Mouse (Mus musculus) myocyte (in vitro differentiated cells): ENCODE measurements at regions not wholly inside any gene's neighbourhood (a gene's known extent, or its start where the extent isn't known, plus 50 kb on each side); places are given as distances from the start of the nearest gene placed in this dataset.

Source experiments
- H3K27me3 ChIP-seq: one replicate; pipeline ENCODE4 v1.6.1; 2011; ENCODE audit not compliant: control insufficient read depth, insufficient read depth, insufficient read length
- H3K36me3 ChIP-seq: one replicate; pipeline ENCODE4 v1.6.1; 2011; ENCODE audit not compliant: control insufficient read depth, insufficient read depth
- H3K4me2 ChIP-seq: one replicate; pipeline ENCODE4 v1.6.1; 2011; ENCODE audit warnings: low read depth, control low read depth
- H3K4me3 ChIP-seq: one replicate; pipeline ENCODE4 v1.5.1; 2011; ENCODE audit warnings: mild to moderate bottlenecking, control low read depth, moderate library complexity
- H3K79me2 ChIP-seq: one replicate; pipeline ENCODE4 v1.6.1; 2011; ENCODE audit not compliant: control insufficient read depth, insufficient read depth
- H3ac ChIP-seq: one replicate; pipeline ENCODE4 v1.6.1; 2011; ENCODE audit not compliant: control insufficient read depth, insufficient read length
- CEBPB ChIP-seq: IDR thresholded peaks from 2 replicates; pipeline ENCODE4 v1.6.1; 2011; ENCODE audit warnings: mild to moderate bottlenecking, moderate library complexity; ENCODE audit not compliant: poor library complexity, insufficient read depth, severe bottlenecking
- E2F4 ChIP-seq: IDR thresholded peaks from one replicate; pipeline ENCODE4 v1.6.1; 2011; ENCODE audit warnings: mild to moderate bottlenecking, control low read depth, moderate library complexity; ENCODE audit not compliant: insufficient read depth
- MAX ChIP-seq: IDR thresholded peaks from one replicate; pipeline ENCODE4 v1.6.1; 2011; ENCODE audit warnings: low read depth, mild to moderate bottlenecking, control low read depth
- MYOD1 ChIP-seq, 3 experiments: IDR thresholded peaks; one replicate each; pipeline ENCODE4 v1.6.1; 2011; ENCODE audit warnings: control low read depth in 2 of 3, low read depth in 2 of 3, mild to moderate bottlenecking in 2 of 3, moderate library complexity in 1 of 3; ENCODE audit not compliant: insufficient read length in 2 of 3, control insufficient read depth in 1 of 3
- MYOG ChIP-seq, 3 experiments: IDR thresholded peaks; one replicate each; pipeline ENCODE4 v1.6.1; 2011; ENCODE audit warnings: control low read depth in 2 of 3, low read depth in 2 of 3, mild to moderate bottlenecking in 2 of 3; ENCODE audit not compliant: insufficient read length in 2 of 3, control insufficient read depth in 1 of 3, insufficient read depth in 1 of 3
- POLR2A ChIP-seq: IDR thresholded peaks from one replicate; pipeline ENCODE4 v1.6.1; 2011; ENCODE audit warnings: low read depth, mild to moderate bottlenecking, control low read depth, moderate library complexity; ENCODE audit not compliant: insufficient read length
- POLR2AphosphoS2 ChIP-seq: IDR thresholded peaks from one replicate; pipeline ENCODE4 v1.6.1; 2011; ENCODE audit warnings: low read depth, control low read depth; ENCODE audit not compliant: insufficient read length
- REST ChIP-seq: IDR thresholded peaks from one replicate; pipeline ENCODE4 v1.6.1; 2011; ENCODE audit warnings: mild to moderate bottlenecking, control low read depth, moderate library complexity; ENCODE audit not compliant: insufficient read depth, insufficient read length
- SRF ChIP-seq: IDR thresholded peaks from one replicate; pipeline ENCODE4 v1.6.1; 2011; ENCODE audit warnings: low read depth; ENCODE audit not compliant: control insufficient read depth, insufficient read length
- TCF12 ChIP-seq: IDR thresholded peaks from one replicate; pipeline ENCODE4 v1.6.1; 2011; ENCODE audit warnings: mild to moderate bottlenecking, control low read depth; ENCODE audit not compliant: poor library complexity, insufficient read depth, severe bottlenecking
- TCF3 ChIP-seq: IDR thresholded peaks from one replicate; pipeline ENCODE4 v1.6.1; 2011; ENCODE audit warnings: low read depth, control low read depth; ENCODE audit not compliant: insufficient read length
- USF1 ChIP-seq: IDR thresholded peaks from one replicate; pipeline ENCODE4 v1.6.1; 2011; ENCODE audit warnings: low read depth, mild to moderate bottlenecking, control low read depth, moderate library complexity

DNA sequence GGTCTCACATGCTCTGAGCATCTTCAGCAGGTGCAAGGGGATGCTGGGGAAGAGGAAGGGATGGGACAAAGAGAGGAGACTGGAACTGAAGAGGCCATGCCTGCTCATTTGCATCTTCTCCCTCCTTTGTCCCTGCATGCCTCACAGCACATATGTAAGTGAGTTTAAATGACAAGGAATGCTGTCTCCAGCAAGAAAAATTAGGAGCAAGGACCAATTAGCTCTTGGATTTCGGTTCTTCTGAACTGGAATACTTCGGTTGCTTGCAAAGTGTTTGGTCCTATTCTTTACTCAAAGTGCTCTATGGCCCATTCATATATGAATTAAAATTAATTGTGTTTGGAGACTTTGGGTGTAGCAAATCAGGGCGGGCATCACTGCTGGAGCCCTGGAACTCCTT lies 459.0 kb upstream of the Adgrl2 start:
- TF ChIP-seq REST (no peak), MYOD1 (IDR thresholded peaks at IDR 0.05; ENCODE audit: control insufficient read depth in 1 of 3, insufficient read length in 2 of 3, low read depth in 2 of 3) (no peak), SRF (no peak), USF1 (no peak), POLR2A (no peak), E2F4 (no peak), TCF12 (no peak), MAX (no peak), CEBPB (no peak), TCF3 (no peak)
- Histone ChIP-seq H3K79me2 (no peaks in the 10 kb centered on the region), H3K4me3 (no peak overlapping the region), H3K27me3 (no peaks in the 10 kb centered on the region), H3K4me2 (no peak overlapping the region), H3K36me3 (no peaks in the 10 kb centered on the region), H3ac (no peak overlapping the region)

DNA sequence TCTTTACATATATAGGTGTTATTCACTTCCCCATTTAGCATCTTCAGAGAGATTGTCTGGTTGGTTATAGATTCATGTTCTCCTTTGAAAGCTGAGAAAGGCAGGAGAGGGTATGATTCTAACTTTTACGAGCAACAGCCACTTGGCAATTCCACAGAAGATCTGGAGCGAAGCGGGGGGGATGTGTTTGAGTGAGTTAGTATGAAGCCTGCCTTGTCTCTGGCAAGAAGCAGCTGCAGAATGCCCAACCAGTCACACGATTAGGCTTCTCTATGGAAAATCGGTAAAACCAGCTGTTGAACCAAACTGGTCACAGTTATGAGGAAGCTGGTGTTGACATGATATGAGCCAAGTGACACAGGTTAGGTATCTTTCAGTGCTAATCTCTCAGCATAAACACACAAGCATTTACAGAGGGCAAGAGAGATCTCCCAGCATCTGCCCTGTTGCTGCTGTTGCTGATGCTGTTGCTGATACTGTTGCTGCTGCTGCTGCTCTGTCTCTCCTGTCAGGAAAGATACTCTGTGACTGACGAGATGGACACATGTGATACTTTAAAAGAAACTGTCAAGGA lies 455.7 kb upstream of the Adgrl2 start:
- no peak overlapping the region for H3K4me2 ChIP-seq
- no peaks in the 10 kb centered on the region for H3K36me3 ChIP-seq
- TF ChIP-seq TCF12 (no peak), TCF3 (no peak), REST (no peak), MAX (no peak), POLR2A (no peak), MYOD1 (IDR thresholded peaks at IDR 0.05; ENCODE audit: control insufficient read depth in 1 of 3, insufficient read length in 2 of 3, low read depth in 2 of 3) (no peak), SRF (no peak), MYOG (IDR thresholded peaks at IDR 0.05; ENCODE audit: control insufficient read depth in 1 of 3, insufficient read depth in 1 of 3, insufficient read length in 2 of 3, low read depth in 2 of 3) (no peak), POLR2AphosphoS2 (no peak), USF1 (no peak), CEBPB (no peak), E2F4 (no peak)
- no peak overlapping the region for H3K4me3 ChIP-seq
- H3K27me3 ChIP-seq = no peaks in the 10 kb centered on the region
- no peak overlapping the region for H3ac ChIP-seq
- H3K79me2 ChIP-seq = no peaks in the 10 kb centered on the region

DNA sequence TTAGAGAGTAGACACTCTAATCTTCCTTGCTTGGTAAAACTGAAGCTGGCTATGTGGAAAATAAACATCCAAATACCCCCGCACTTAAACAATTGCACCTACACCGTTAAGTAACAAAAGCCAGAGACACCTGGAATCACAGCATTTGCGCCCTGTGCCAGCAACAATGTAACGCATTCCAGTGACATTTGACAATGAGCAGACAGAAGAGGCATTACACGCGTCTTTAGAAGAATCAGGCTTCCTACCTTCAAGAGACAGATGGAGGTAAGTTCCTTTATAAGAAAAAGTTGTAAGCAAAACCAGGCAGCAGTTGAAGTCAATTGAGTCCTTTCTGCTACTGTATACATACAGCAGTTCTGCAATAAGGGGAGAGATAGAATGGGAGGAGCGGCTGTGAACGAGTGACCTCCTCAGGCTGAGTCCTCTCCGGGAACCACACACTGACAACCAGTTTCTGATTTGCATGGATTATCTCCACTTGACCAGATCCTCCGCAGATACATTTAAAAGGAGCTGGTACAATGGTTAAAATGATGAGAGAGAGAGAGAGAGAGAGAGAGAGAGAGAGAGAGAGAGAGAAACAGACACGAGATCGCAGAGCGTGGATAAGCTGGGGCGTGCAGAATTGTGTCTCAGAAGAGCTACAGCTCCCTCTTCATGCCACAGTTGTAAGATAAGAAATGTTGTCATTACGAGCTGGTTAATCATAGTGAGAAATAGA lies 454.7 kb upstream of the Adgrl2 start:
- peak overlapping the region; percentile 47 for H3K4me2 ChIP-seq

DNA sequence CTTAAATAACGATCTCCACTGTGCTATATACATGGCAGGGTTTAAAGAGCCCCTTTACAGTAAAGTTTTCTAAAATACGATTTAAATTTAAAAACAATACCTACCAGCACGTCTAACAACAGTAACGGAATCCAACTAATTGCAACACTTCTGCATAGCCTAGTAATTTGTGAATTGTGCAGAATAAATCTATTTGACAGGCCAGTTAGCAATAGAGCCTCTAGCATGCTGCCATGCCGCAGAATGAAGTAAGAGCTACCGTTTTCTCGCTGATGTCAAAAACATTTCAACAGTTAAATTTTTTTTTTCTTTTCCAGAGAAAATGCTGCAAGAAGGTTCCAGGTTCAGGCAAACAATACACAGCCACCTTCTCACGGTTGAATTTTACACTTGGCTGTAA lies 454.0 kb upstream of the Adgrl2 start:
- H3K79me2 ChIP-seq = no peaks in the 10 kb centered on the region
- no peak for TF ChIP-seq POLR2AphosphoS2
- H3K4me3 ChIP-seq = no peak overlapping the region

More for the DNA sequence above, 454.7 kb upstream of the Adgrl2 start:
- TF ChIP-seq E2F4 (no peak), SRF (no peak), MYOD1 (IDR thresholded peaks at IDR 0.05; ENCODE audit: control insufficient read depth in 1 of 3, insufficient read length in 2 of 3, low read depth in 2 of 3) (no peak), TCF12 (no peak)
- H3K36me3 ChIP-seq = no peaks in the 10 kb centered on the region
- H3ac ChIP-seq = no peak overlapping the region
- no peak overlapping the region for H3K4me3 ChIP-seq
- H3K27me3 ChIP-seq = no peaks in the 10 kb centered on the region
- H3K79me2 ChIP-seq = no peaks in the 10 kb centered on the region

DNA sequence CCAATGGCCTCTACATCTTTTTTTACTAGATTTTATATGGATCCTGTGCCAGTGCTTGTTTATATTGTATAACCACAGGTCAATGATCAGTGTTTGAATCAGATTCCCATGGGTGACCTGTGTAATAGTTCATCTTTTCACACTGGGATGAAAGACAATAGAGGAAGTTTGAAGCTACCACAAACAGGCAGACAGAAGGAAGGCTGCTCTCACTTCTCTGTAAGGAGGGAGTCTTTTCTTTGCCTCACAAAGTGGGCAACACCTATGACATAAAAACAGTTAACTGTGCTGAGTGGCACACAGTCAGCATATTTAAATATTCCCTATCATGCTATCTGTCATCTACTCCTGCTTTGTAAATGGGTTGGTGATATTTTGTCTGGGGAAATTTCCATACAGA lies 450.9 kb upstream of the Adgrl2 start:
- TF ChIP-seq SRF (no peak), CEBPB (no peak), MYOG (IDR thresholded peaks at IDR 0.05; ENCODE audit: control insufficient read depth in 1 of 3, insufficient read depth in 1 of 3, insufficient read length in 2 of 3, low read depth in 2 of 3) (no peak), POLR2A (no peak), REST (no peak), E2F4 (no peak), MAX (no peak), TCF3 (no peak), TCF12 (no peak), MYOD1 (IDR thresholded peaks at IDR 0.05; ENCODE audit: control insufficient read depth in 1 of 3, insufficient read length in 2 of 3, low read depth in 2 of 3) (no peak), USF1 (no peak), POLR2AphosphoS2 (no peak)
- H3K4me3 ChIP-seq = no peak overlapping the region
- H3K36me3 ChIP-seq = no peaks in the 10 kb centered on the region
- no peaks in the 10 kb centered on the region for H3K79me2 ChIP-seq
- no peak overlapping the region for H3K4me2 ChIP-seq
- H3K27me3 ChIP-seq = no peaks in the 10 kb centered on the region
- no peak overlapping the region for H3ac ChIP-seq

More for the DNA sequence above, 454.0 kb upstream of the Adgrl2 start:
- Histone ChIP-seq H3K36me3 (no peaks in the 10 kb centered on the region), H3K27me3 (no peaks in the 10 kb centered on the region), H3ac (no peak overlapping the region), H3K4me2 (no peak overlapping the region)
